ENCODE assay signal across 10 mouse cellular contexts in genomic region chr3:129879913-129880312, GRCm38 (mm10). TPM values are rescaled to one million over a fixed set of nuclear protein-coding genes. Genes with fewer than 3 reads are reported as not detected.
A peak's percentile ranks its signal among the peaks of the same experiment; 100 is the strongest.
DNase-seq lines count a peak whose midpoint lies in the region; ATAC-seq and TF ChIP-seq lines count a peak whose summit lies in the region.
"Had no signal": no experiment of that assay in that cellular context is flagged by ENCODE, and none has a peak within 500 bp of the region (broad histone marks: within the 10 kb centered on the region; RNA-seq: fewer than 3 reads in every experiment).

No protein-coding gene starts in this region.

- H3K4me2 ChIP-seq in heart, embryonic 15.5 days = peak overlapping the region; percentile 91
- peak overlapping the region; percentile 83 for H3K4me2 ChIP-seq in forebrain, embryonic 14.5 days (ENCODE audit: low read length)
- peak overlapping the region; percentile 96 for H3K4me2 ChIP-seq in liver, embryonic 15.5 days

- H3K4me1 ChIP-seq in heart, embryonic 15.5 days (replicated peaks) = peaks cover 13% of the 10 kb centered on the region
- peaks cover 0 to 15% of the 10 kb centered on the region in 2 experiments; a peak in 3 of 4 replicates for H3K4me1 ChIP-seq in ES-E14 (ENCODE audit: control insufficient read depth in 2 of 2, insufficient read depth in 2 of 2, low read length in 2 of 2, poor library complexity in 1 of 2)
- H3K4me1 ChIP-seq in forebrain, embryonic 14.5 days (ENCODE audit: control insufficient read depth, insufficient read depth, low read length) = 0 out of 2 replicates have a peak, but pooled peaks cover 3% of the 10 kb centered on the region
- peaks cover 70% of the 10 kb centered on the region for H3K4me1 ChIP-seq in liver, embryonic 15.5 days (replicated peaks)

- WGBS in heart, embryonic 15.5 days = 81% methylated on average over 2 of the region's 2 CpGs
- WGBS in forebrain, embryonic 14.5 days = 62% methylated on average over 2 of the region's 2 CpGs
- 60% methylated on average over 2 of the region's 2 CpGs for WGBS in liver, embryonic 15.5 days (ENCODE audit: insufficient replicate concordance)

- H3K9me3 ChIP-seq in heart, embryonic 15.5 days (replicated peaks) = no peaks in the 10 kb centered on the region
- no peaks in the 10 kb centered on the region for H3K9me3 ChIP-seq in ES-E14 (ENCODE audit: control insufficient read depth, insufficient read depth, low read depth, low read length)
- no peaks in the 10 kb centered on the region for H3K9me3 ChIP-seq in forebrain, embryonic 14.5 days (replicated peaks; ENCODE audit: control insufficient read depth, low read length)
- H3K9me3 ChIP-seq in liver, embryonic 15.5 days (replicated peaks) = no peaks in the 10 kb centered on the region

- no peak for DNase-seq in heart, postnatal 25 days (ENCODE audit: low spot score)
- no peak for DNase-seq in ES-E14 (ENCODE audit: low read depth, low spot score)
- DNase-seq in forebrain, embryonic 14.5 days (ENCODE audit: low spot score) = no peak
- DNase-seq in left cerebral cortex, adult 9 months (ENCODE audit: low spot score in 2 of 2) = no peak
- DNase-seq in left cerebral cortex, postnatal 25 days (ENCODE audit: low spot score in 2 of 2) = no peak
- DNase-seq in urinary bladder, postnatal 10 days (ENCODE audit: low spot score) = no peak

- no peak for ATAC-seq in heart, embryonic 15.5 days (replicated peaks; ENCODE audit: insufficient number of reproducible peaks, insufficient read depth, low FRiP score, low read depth)
- ATAC-seq in forebrain, embryonic 14.5 days = no peak
- no peak for ATAC-seq in liver, embryonic 15.5 days (ENCODE audit: insufficient read depth)

- H3K27ac ChIP-seq in heart, embryonic 15.5 days = no peak overlapping the region; the same call in 1 of the 2 replicates
- no peak overlapping the region for H3K27ac ChIP-seq in ES-E14 (ENCODE audit: insufficient read depth, low read depth, low read length, poor library complexity, severe bottlenecking)
- no peak overlapping the region for H3K27ac ChIP-seq in forebrain, embryonic 14.5 days (ENCODE audit: low read depth, low read length)
- H3K27ac ChIP-seq in liver, embryonic 15.5 days (replicated peaks) = peak overlapping the region; percentile 83

- H3K36me3 ChIP-seq in heart, embryonic 15.5 days = no peaks in the 10 kb centered on the region
- no peaks in the 10 kb centered on the region for H3K36me3 ChIP-seq in ES-E14 (ENCODE audit: control insufficient read depth, insufficient read depth, low read length, poor library complexity, severe bottlenecking)
- no peaks in the 10 kb centered on the region for H3K36me3 ChIP-seq in forebrain, embryonic 14.5 days (ENCODE audit: control insufficient read depth, insufficient read depth, low read length)
- H3K36me3 ChIP-seq in liver, embryonic 15.5 days (replicated peaks) = no peaks in the 10 kb centered on the region

- H3K27me3 ChIP-seq in heart, embryonic 15.5 days = no peaks in the 10 kb centered on the region
- H3K27me3 ChIP-seq in forebrain, embryonic 14.5 days (replicated peaks; ENCODE audit: control insufficient read depth, insufficient read depth, low read length) = no peaks in the 10 kb centered on the region
- H3K27me3 ChIP-seq in liver, embryonic 15.5 days = no peaks in the 10 kb centered on the region

- intact Hi-C loops in heart, postnatal 25 days (cut with DNase I) = loop anchor here (5.0 kb wide), 1 partner anchor 48 kb away; the partner anchor contains the start of gene Gar1
- intact Hi-C loops in left cerebral cortex, postnatal 25 days (cut with DNase I) = no loop called here

- in situ Hi-C loops in ES-E14 (cut with MboI; ENCODE audit: low sequenced_read_pairs in 2 of 2, unreplicated experiment in 2 of 2) = no loop called here

- peak overlapping the region; percentile 63 for H3K4me3 ChIP-seq in heart, embryonic 15.5 days
- H3K4me3 ChIP-seq in ES-E14 (ENCODE audit: insufficient read depth in 1 of 2, low read depth in 1 of 2, low read length in 2 of 2, poor library complexity in 1 of 2, severe bottlenecking in 1 of 2) = peak overlapping the region; percentile 94 to 96; a peak in 2 of 4 replicates
- H3K4me3 ChIP-seq in forebrain, embryonic 14.5 days (ENCODE audit: low read depth, low read length) = no peak overlapping the region
- peak overlapping the region; percentile 80 for H3K4me3 ChIP-seq in liver, embryonic 15.5 days (replicated peaks)

- no peak overlapping the region for H3K9ac ChIP-seq in heart, embryonic 15.5 days
- H3K9ac ChIP-seq in ES-E14 (ENCODE audit: insufficient read depth, low read depth, low read length, poor library complexity, severe bottlenecking) = peak overlapping the region; percentile 53; the same call in 1 of the 2 replicates
- no peak overlapping the region for H3K9ac ChIP-seq in forebrain, embryonic 14.5 days (ENCODE audit: low read length)
- H3K9ac ChIP-seq in liver, embryonic 15.5 days = peak overlapping the region; percentile 79

TF ChIP-seq in ES-E14, 5 proteins besides CTCF, POLR2A, EP300 and RAD21:
- TF ChIP-seq HCFC1 (IDR thresholded peaks at IDR 0.05; ENCODE audit: borderline replicate concordance, insufficient read depth, low read length) = no peak
- no peak for TF ChIP-seq MAFK (IDR thresholded peaks at IDR 0.05; ENCODE audit: insufficient read depth, low read depth, low read length)
- no peak for TF ChIP-seq ZNF384 (IDR thresholded peaks at IDR 0.05; ENCODE audit: low read depth, low read length)
- TF ChIP-seq ZC3H11A (IDR thresholded peaks at IDR 0.05; ENCODE audit: borderline replicate concordance, low read depth, low read length) = no peak
- TF ChIP-seq CHD2 (IDR thresholded peaks at IDR 0.05; ENCODE audit: low read depth, low read length) = no peak

RNA-seq across cellular contexts. Expression of gene Pla2g12a, which starts 1.5 kb away (rescaled TPM):
- polyA plus RNA-seq in heart, embryonic 15.5 days (2015; fragmentation: Nextera tagmentation; extraction: Ambion mirVana) = 53.2 and 58.0 TPM in 2 replicates
- total RNA-seq in heart, postnatal 25 days (2021) = 10 to 100 TPM; 41.5 to 50.2 TPM
- 37.3 and 55.3 TPM in 2 replicates for total RNA-seq in ES-E14 (2012; rRNA removed)
- 38.6 TPM in 2 replicates for polyA plus RNA-seq in forebrain, embryonic 14.5 days (2014; fragmentation: Nextera tagmentation; extraction: Ambion mirVana)
- polyA plus RNA-seq in liver, embryonic 15.5 days (2015; fragmentation: Nextera tagmentation; extraction: Ambion mirVana) = 71.4 and 77.9 TPM in 2 replicates
- total RNA-seq in left cerebral cortex, postnatal 25 days (2021) = 10 to 100 TPM; 15.4 to 18.9 TPM

RNA-seq across cellular contexts. Expression of gene Casp6, which starts 21.3 kb away (rescaled TPM):
- polyA plus RNA-seq in heart, embryonic 15.5 days (2015; fragmentation: Nextera tagmentation; extraction: Ambion mirVana) = 58.7 and 62.6 TPM in 2 replicates
- total RNA-seq in heart, postnatal 25 days (2021) = 10 to 100 TPM; 11.8 to 12.2 TPM
- 5.0 and 6.2 TPM in 2 replicates for total RNA-seq in ES-E14 (2012; rRNA removed)
- 39.4 and 42.3 TPM in 2 replicates for polyA plus RNA-seq in forebrain, embryonic 14.5 days (2014; fragmentation: Nextera tagmentation; extraction: Ambion mirVana)
- polyA plus RNA-seq in liver, embryonic 15.5 days (2015; fragmentation: Nextera tagmentation; extraction: Ambion mirVana) = 27.3 and 30.6 TPM in 2 replicates
- total RNA-seq in left cerebral cortex, postnatal 25 days (2021) = 1 to 10 TPM; 6.0 to 9.7 TPM

RNA-seq across cellular contexts. Expression of gene Cfi, which starts 44.2 kb away (rescaled TPM):
- 2.2 and 3.7 TPM in 2 replicates for polyA plus RNA-seq in heart, embryonic 15.5 days (2015; fragmentation: Nextera tagmentation; extraction: Ambion mirVana)
- 1 to 10 TPM in 1 of 2 experiments, under 1 TPM in 1; 0.73 to 1.1 TPM for total RNA-seq in heart, postnatal 25 days (2021)
- total RNA-seq in ES-E14 (2012; rRNA removed) = not detected in 2 replicates
- 0.14 and 0.22 TPM in 2 replicates for polyA plus RNA-seq in forebrain, embryonic 14.5 days (2014; fragmentation: Nextera tagmentation; extraction: Ambion mirVana)
- 219 and 252 TPM in 2 replicates for polyA plus RNA-seq in liver, embryonic 15.5 days (2015; fragmentation: Nextera tagmentation; extraction: Ambion mirVana)
- total RNA-seq in left cerebral cortex, postnatal 25 days (2021) = not detected
- total RNA-seq: gastrocnemius, postnatal 14 days had no signal
- polyA plus RNA-seq: neural tube, embryonic 11.5 days had no signal

RNA-seq across cellular contexts. Expression of gene Gar1, which starts 48.7 kb away (rescaled TPM):
- polyA plus RNA-seq in heart, embryonic 15.5 days (2015; fragmentation: Nextera tagmentation; extraction: Ambion mirVana) = 37.0 and 42.1 TPM in 2 replicates
- 10 to 100 TPM; 18.6 to 18.9 TPM for total RNA-seq in heart, postnatal 25 days (2021)
- total RNA-seq in ES-E14 (2012; rRNA removed) = 62.7 and 79.1 TPM in 2 replicates
- 25.0 and 28.1 TPM in 2 replicates for polyA plus RNA-seq in forebrain, embryonic 14.5 days (2014; fragmentation: Nextera tagmentation; extraction: Ambion mirVana)
- polyA plus RNA-seq in liver, embryonic 15.5 days (2015; fragmentation: Nextera tagmentation; extraction: Ambion mirVana) = 39.9 and 40.0 TPM in 2 replicates
- total RNA-seq in left cerebral cortex, postnatal 25 days (2021) = 10 to 100 TPM; 35.9 to 44.2 TPM

RNA-seq across cellular contexts. Expression of gene Rrh, which starts 57.5 kb away (rescaled TPM):
- not detected in 2 replicates for polyA plus RNA-seq in heart, embryonic 15.5 days (2015; fragmentation: Nextera tagmentation; extraction: Ambion mirVana)
- total RNA-seq in heart, postnatal 25 days (2021) = not detected
- total RNA-seq in ES-E14 (2012; rRNA removed) = 0.94 and 2.6 TPM in 2 replicates
- 0.28 TPM in 1 of 2 replicates, not detected in the other for polyA plus RNA-seq in forebrain, embryonic 14.5 days (2014; fragmentation: Nextera tagmentation; extraction: Ambion mirVana)
- not detected in 2 replicates for polyA plus RNA-seq in liver, embryonic 15.5 days (2015; fragmentation: Nextera tagmentation; extraction: Ambion mirVana)
- total RNA-seq in left cerebral cortex, postnatal 25 days (2021) = 1 to 10 TPM in 1 of 2 experiments, under 1 TPM in 1; 0.53 to 1.1 TPM
- total RNA-seq: gastrocnemius, postnatal 14 days had no signal
- polyA plus RNA-seq: neural tube, embryonic 11.5 days had no signal

Comparison
In these comparisons a context has a peak if more than half of its experiments do, and no peak if none do; other contexts are left out.
1. H3K9ac ChIP-seq: peak in ES-E14 (single experiment) and liver, embryonic 15.5 days (single experiment); none in heart, embryonic 15.5 days (single experiment) and forebrain, embryonic 14.5 days (single experiment).
2. Peak in every context shown above with its lines, with median percentiles within 50 percentile points of each other: H3K4me2 ChIP-seq.